Mouse (Mus musculus): ENCODE data around the gene Prpf18. TPM values are rescaled to one million over a fixed set of nuclear protein-coding genes. Genes with fewer than 3 reads are reported as not detected.

The Prpf18 gene
- polyA plus RNA-seq, 1 experiment from 2014 or later = 50.1 TPM

Other genes with a start within 250 kb of the Prpf18 start
- gene Bend7, start 65.7 kb upstream of the Prpf18 start, polyA plus RNA-seq (2016; fragmentation: Nextera tagmentation; extraction: Ambion mirVana) = 5.7 and 6.4 TPM in 2 replicates
- gene Sephs1, start 229.5 kb upstream of the Prpf18 start, polyA plus RNA-seq (2016; fragmentation: Nextera tagmentation; extraction: Ambion mirVana) = 109 and 111 TPM in 2 replicates